Mouse (Mus musculus): ENCODE measurements around the gene Rab13. TPM values are rescaled to one million over a fixed set of nuclear protein-coding genes. Genes with fewer than 3 reads are reported as not detected.

Gene Rab13
- polyA plus RNA-seq, 1 experiment, result 0.12 TPM

GRCm38 (mm10) chr3:90275286-90275685, 61.8 kb downstream of the Rab13 start:
- Histone ChIP-seq H3K4me1 (ENCODE audit: control insufficient read depth) (peaks cover 2% of the 10 kb centered on the region; the same call in 1 of the 2 replicates), H3K4me3 (replicated peaks) (no peak overlapping the region), H3K36me3 (ENCODE audit: control insufficient read depth) (peaks cover 69% of the 10 kb centered on the region), H3K9me3 (ENCODE audit: control insufficient read depth, low read length) (no peaks in the 10 kb centered on the region), H3K27me3 (ENCODE audit: control insufficient read depth) (no peaks in the 10 kb centered on the region)
- TF ChIP-seq TAL1 (IDR thresholded peaks at IDR 0.05; ENCODE audit: low read length) (no peak), GATA1 (IDR thresholded peaks at IDR 0.05; ENCODE audit: low read length) (no peak)

Other genes starting within 250 kb of the Rab13 start
- gene Hax1, start 214.9 kb upstream of the Rab13 start, polyA plus RNA-seq (2012), result 6.0 and 6.7 TPM in 2 replicates
- gene 4933434E20Rik, start 162.1 kb upstream of the Rab13 start, polyA plus RNA-seq (2012), result 0.43 and 0.89 TPM in 2 replicates
- 11.0 and 11.4 TPM in 2 replicates for gene Ubap2l, start 161.1 kb upstream of the Rab13 start, polyA plus RNA-seq (2012)
- gene Tpm3, start 141.0 kb upstream of the Rab13 start, polyA plus RNA-seq (2012), result 9.6 and 11.8 TPM in 2 replicates
- not detected in 2 replicates for gene Nup210l, start 109.6 kb upstream of the Rab13 start, polyA plus RNA-seq (2012)
- gene Rps27, start within 50 bp of the Rab13 start, polyA plus RNA-seq (2012), result 25.9 and 30.7 TPM in 2 replicates
- gene Jtb, start 17.9 kb downstream of the Rab13 start, polyA plus RNA-seq (2012), result 3.9 and 4.3 TPM in 2 replicates
- not detected in 2 replicates for gene Creb3l4, start 29.8 kb downstream of the Rab13 start, polyA plus RNA-seq (2012)
- gene Slc39a1, start 34.5 kb downstream of the Rab13 start, polyA plus RNA-seq (2012), result 0.20 and 0.21 TPM in 2 replicates
- 2.9 and 3.3 TPM in 2 replicates for gene Crtc2, start 40.5 kb downstream of the Rab13 start, polyA plus RNA-seq (2012)
- 1.1 and 1.3 TPM in 2 replicates for gene Dennd4b, start 51.5 kb downstream of the Rab13 start, polyA plus RNA-seq (2012)
- 0.37 and 0.40 TPM in 2 replicates for gene Gatad2b, start 79.5 kb downstream of the Rab13 start, polyA plus RNA-seq (2012)
- 0.08 and 0.18 TPM in 2 replicates for gene Slc27a3, start 176.2 kb downstream of the Rab13 start, polyA plus RNA-seq (2012)
- gene Ints3, start 219.9 kb downstream of the Rab13 start, polyA plus RNA-seq (2012), result 1.7 and 2.2 TPM in 2 replicates